Mouse (Mus musculus) small intestine, adult 2 months (tissue): Measurements from ENCODE around the gene Rnase10.

ENCODE experiments used
- CTCF ChIP-seq: fragments of 200-500 bp; IDR thresholded peaks from 2 replicates; pipeline ENCODE4 v1.5.1; 2012; ENCODE audit warnings: low read depth, mild to moderate bottlenecking, control low read depth, inconsistent platforms, low read length, moderate library complexity, mixed read lengths; ENCODE audit not compliant: insufficient replicate concordance, insufficient read length; ENCODE audit errors: extremely low read depth
- POLR2A ChIP-seq: fragments of 200-500 bp; IDR thresholded peaks from 2 replicates; pipeline ENCODE4 v1.6.1; 2012; ENCODE audit warnings: low read depth, mild to moderate bottlenecking, control low read depth, inconsistent platforms, low read length, moderate library complexity

DNA sequence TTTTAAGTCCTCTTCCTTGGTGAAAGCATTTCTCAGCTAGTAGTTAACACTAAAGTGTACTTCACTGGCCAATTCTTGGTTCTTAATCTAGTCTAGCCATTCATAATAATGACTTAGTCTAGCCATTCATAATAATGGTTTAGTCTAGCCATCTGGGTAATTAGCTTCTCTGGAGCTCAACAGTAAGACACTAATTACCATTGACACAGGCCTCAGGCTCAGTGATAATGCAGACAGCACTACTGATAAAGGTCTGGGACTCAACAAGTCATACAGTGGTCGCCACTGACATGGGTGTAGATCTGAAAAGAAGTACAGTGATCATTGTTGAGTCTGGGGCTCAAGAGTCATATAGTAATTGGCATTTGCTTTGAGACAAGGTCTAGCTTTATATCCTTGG lies 17.3 kb downstream of the Rnase10 start:
- no peak for TF ChIP-seq CTCF
- no peak for TF ChIP-seq POLR2A
